Mouse (Mus musculus) forebrain, embryonic 15.5 days (tissue): ENCODE results near the gene Vps13a. TPM values are rescaled to one million over a fixed set of nuclear protein-coding genes. Genes with fewer than 3 reads are reported as not detected.
"Not testable (repeated sequence)": the region's sequence is repeated elsewhere in the genome, so short reads cannot be mapped to it uniquely, and the experiment has no call there.

ENCODE experiments used
- ATAC-seq: fragments of 200-750 bp; cut with Nextera tagmentation; replicated peaks from 2 replicates; pipeline ENCODE4 v1.8.0; 2017; ENCODE audit warnings: mild to moderate bottlenecking, moderate TSS enrichment, moderate library complexity
- H3K27ac ChIP-seq: fragments of 300-500 bp; sonication (generic); replicated peaks from 2 replicates; pipeline ENCODE4 v1.5.1; 2015; ENCODE audit warnings: mild to moderate bottlenecking, inconsistent platforms
- H3K27me3 ChIP-seq: fragments of 300-500 bp; sonication (generic); 2 replicates; pipeline ENCODE4 v1.6.1; 2015; ENCODE audit warnings: inconsistent platforms
- H3K36me3 ChIP-seq: fragments of 300-500 bp; sonication (generic); 2 replicates; pipeline ENCODE4 v1.6.1; 2015; ENCODE audit warnings: mild to moderate bottlenecking, inconsistent platforms
- H3K4me1 ChIP-seq: fragments of 300-500 bp; sonication (generic); 2 replicates; pipeline ENCODE4 v1.6.1; 2015; ENCODE audit warnings: inconsistent platforms
- H3K4me2 ChIP-seq: fragments of 300-500 bp; sonication (generic); replicated peaks from 2 replicates; pipeline ENCODE4 v1.6.1; 2015; ENCODE audit warnings: mild to moderate bottlenecking, inconsistent platforms
- H3K4me3 ChIP-seq: fragments of 300-500 bp; sonication (generic); 2 replicates; pipeline ENCODE4 v1.5.1; 2015; ENCODE audit warnings: mild to moderate bottlenecking, inconsistent platforms
- H3K9ac ChIP-seq: fragments of 300-500 bp; sonication (generic); replicated peaks from 2 replicates; pipeline ENCODE4 v1.6.1; 2015; ENCODE audit warnings: mild to moderate bottlenecking, inconsistent platforms
- H3K9me3 ChIP-seq: fragments of 300-500 bp; sonication (generic); 2 replicates; pipeline ENCODE4 v1.6.1; 2016; ENCODE audit warnings: inconsistent platforms
- WGBS: fragments of 180-500 bp; shearing (Covaris S2); methylation state at CpG from one replicate; pipeline ENCODE4 v1.1.7; 2015; ENCODE audit warnings: mixed read lengths; 5-methylcytosine and 5-hydroxymethylcytosine counted together
- polyA plus RNA-seq: library from polyadenylated mRNA; unstranded; fragments of >200 nt; fragmentation: Nextera tagmentation; extraction: Ambion mirVana; gene quantifications from 2 replicates; pipeline ENCODE4 v1.2.1, GENCODE M21; 2015

Gene Vps13a
- 7.7 TPM in 2 replicates for polyA plus RNA-seq

GRCm38 (mm10) chr19:16780790-16781384 lies at the start of gene Vps13a:
Gene Vps13a, minus strand, starts transcription at chr19:16780933.
- ATAC-seq = peak; percentile 98

DNA sequence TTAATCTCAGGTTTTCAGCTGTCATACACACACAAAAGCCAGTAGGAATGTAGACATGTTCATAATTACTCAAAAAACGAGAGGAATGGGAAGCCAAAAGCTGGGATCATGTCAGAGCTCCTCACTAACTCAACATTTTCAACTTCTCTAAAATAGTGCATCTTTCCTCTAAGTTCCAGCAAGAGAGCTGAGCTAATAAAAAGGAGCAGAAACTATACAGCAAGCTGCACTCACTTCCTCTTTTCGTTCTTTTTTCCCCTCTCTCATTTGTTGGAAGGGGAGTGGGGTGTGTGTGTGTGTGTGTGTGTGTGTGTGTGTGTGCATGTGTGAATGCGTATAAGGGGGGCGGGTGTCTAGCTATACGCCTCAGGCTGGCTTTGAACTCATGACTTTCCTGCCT lies 46.9 kb upstream of the Vps13a start:
- Histone ChIP-seq H3K4me2 (no peak overlapping the region), H3K36me3 (no peaks in the 10 kb centered on the region), H3K27ac (no peak overlapping the region), H3K27me3 (peaks cover 4% of the 10 kb centered on the region; the same call in 1 of the 2 replicates), H3K9ac (no peak overlapping the region), H3K4me3 (no peak overlapping the region), H3K9me3 (no peaks in the 10 kb centered on the region), H3K4me1 (no peaks in the 10 kb centered on the region)
- 84% methylated on average over 5 of the region's 5 CpGs for WGBS
- ATAC-seq = no peak

More at GRCm38 (mm10) chr19:16780790-16781384, at the start of gene Vps13a:
- H3K9me3 ChIP-seq = no peaks in the 10 kb centered on the region
- peak within 1 kb of the TSS; percentile 53 for H3K9ac ChIP-seq
- H3K4me2 ChIP-seq = peak within 1 kb of the TSS; percentile 91
- H3K4me1 ChIP-seq = peaks cover 11% of the 10 kb centered on the region
- H3K27me3 ChIP-seq = peaks cover 6% of the 10 kb centered on the region; the same call in 1 of the 2 replicates
- H3K27ac ChIP-seq = no peak within 1 kb of the TSS
- H3K36me3 ChIP-seq = no peaks in the 10 kb centered on the region
- peak within 1 kb of the TSS; percentile 76 for H3K4me3 ChIP-seq
- under 1% methylated on average over 67 of the region's 67 CpGs for WGBS

DNA sequence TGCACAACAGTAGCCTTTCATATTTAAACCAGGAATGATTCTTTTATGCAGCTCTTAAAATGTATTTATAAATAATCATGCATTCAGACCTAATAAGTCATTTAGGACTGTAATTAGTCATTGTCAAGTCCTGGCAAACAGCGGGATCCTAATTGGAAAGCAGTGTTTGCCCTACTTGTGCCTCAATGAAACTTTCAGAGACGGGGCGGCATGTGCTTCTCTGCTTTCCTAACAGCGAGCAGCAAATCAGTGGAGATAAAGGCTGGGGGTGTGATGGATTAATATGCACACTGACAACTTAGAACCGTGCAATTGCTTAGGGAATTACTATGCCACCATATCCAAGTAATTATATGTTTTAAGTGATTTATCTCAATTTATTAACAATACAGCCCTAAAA lies 44.5 kb upstream of the Vps13a start:
- Histone ChIP-seq H3K4me3 (no peak overlapping the region), H3K9me3 (no peaks in the 10 kb centered on the region), H3K36me3 (no peaks in the 10 kb centered on the region), H3K27ac (no peak overlapping the region), H3K9ac (no peak overlapping the region), H3K4me1 (no peaks in the 10 kb centered on the region), H3K27me3 (peaks cover 4% of the 10 kb centered on the region; the same call in 1 of the 2 replicates), H3K4me2 (no peak overlapping the region)
- 8% methylated on average over 5 of the region's 5 CpGs for WGBS
- ATAC-seq = no peak

DNA sequence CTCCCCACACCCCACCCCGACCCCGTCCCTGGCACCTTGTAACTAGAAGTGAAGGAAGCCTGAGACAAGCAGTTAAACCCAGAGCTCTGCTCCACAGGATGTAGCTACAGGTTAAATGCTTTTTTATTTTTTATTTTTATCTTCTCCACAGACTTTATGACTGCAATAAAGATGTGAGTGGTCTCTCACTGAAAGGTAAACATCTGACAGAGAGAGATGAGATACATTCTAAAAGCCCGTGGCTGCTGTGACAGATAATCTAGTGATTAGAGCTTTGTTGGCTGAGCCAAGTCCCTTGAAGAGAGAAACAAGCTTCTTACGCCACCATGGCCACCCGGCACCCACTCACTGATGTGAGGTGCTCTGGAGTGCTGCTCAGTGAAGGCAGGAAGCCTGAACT lies 34.1 kb upstream of the Vps13a start:
- 67% methylated on average over 5 of the region's 5 CpGs for WGBS
- no peak overlapping the region for H3K4me2 ChIP-seq
- H3K4me1 ChIP-seq = no peaks in the 10 kb centered on the region
- no peaks in the 10 kb centered on the region for H3K9me3 ChIP-seq
- H3K27me3 ChIP-seq = no peaks in the 10 kb centered on the region
- H3K36me3 ChIP-seq = no peaks in the 10 kb centered on the region
- H3K4me3 ChIP-seq = no peak overlapping the region
- H3K9ac ChIP-seq = no peak overlapping the region
- no peak for ATAC-seq
- no peak overlapping the region for H3K27ac ChIP-seq

DNA sequence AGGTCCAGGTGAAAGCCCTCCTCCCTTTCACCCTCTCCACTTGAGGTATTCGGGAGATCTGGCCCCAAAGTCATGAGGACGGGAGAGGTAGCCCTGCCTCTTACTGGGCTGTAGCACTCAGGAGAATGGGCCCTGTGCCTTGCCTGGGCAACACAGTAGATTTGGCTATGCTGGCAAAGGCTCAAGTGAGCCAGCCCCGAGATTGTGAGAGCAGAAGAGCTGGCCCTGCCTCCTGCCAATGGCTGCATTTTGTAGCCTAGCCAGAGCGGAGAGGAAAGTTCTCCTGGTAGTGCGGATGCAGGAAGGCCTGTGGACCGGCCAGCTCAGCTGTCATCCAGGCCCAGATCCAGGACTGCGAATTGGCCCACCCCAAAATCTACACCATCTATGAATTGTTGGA lies 32.6 kb upstream of the Vps13a start:
- H3K4me1 ChIP-seq = no peaks in the 10 kb centered on the region
- no peaks in the 10 kb centered on the region for H3K9me3 ChIP-seq
- no peaks in the 10 kb centered on the region for H3K27me3 ChIP-seq
- no peaks in the 10 kb centered on the region for H3K36me3 ChIP-seq
- no peak overlapping the region for H3K9ac ChIP-seq
- ATAC-seq = no peak
- no peak overlapping the region for H3K4me3 ChIP-seq
- no peak overlapping the region for H3K27ac ChIP-seq
- H3K4me2 ChIP-seq = no peak overlapping the region
- WGBS = 80% methylated on average over 7 of the region's 7 CpGs

- no peak for ATAC-seq
- Histone ChIP-seq H3K27me3 (no peaks in the 10 kb centered on the region), H3K4me1 (no peaks in the 10 kb centered on the region), H3K9ac (no peak overlapping the region), H3K4me3 (no peak overlapping the region), H3K4me2 (no peak overlapping the region), H3K9me3 (no peaks in the 10 kb centered on the region), H3K36me3 (no peaks in the 10 kb centered on the region), H3K27ac (no peak overlapping the region)
- 93% methylated on average over 8 of the region's 8 CpGs for WGBS
Measured at GRCm38 (mm10) chr19:16812072-16812608, 31.4 kb upstream of the Vps13a start.

DNA sequence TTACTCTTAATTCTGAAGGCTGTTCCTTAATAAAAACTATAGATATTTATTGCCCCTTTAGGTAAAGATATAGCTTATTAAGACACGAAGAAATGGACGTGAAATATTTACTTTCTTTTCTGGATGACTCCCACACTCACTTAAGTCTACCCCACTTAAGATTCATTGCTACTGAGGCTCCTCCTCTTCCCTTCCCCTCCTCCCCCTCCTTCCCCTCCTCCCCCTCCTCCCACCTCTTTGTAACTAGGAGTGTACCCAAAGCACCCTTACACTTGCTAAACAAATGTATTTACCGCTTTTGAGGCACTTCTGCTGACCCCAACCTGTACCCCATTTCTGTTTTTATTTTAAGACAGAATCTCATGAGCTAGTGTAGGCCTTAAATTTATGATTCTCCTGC lies 24.4 kb upstream of the Vps13a start:
- Histone ChIP-seq H3K9ac (no peak overlapping the region), H3K4me3 (no peak overlapping the region), H3K27ac (no peak overlapping the region), H3K4me2 (no peak overlapping the region), H3K4me1 (no peaks in the 10 kb centered on the region), H3K36me3 (no peaks in the 10 kb centered on the region), H3K9me3 (no peaks in the 10 kb centered on the region), H3K27me3 (no peaks in the 10 kb centered on the region)
- ATAC-seq = no peak
- 70% methylated on average over 3 of the region's 3 CpGs for WGBS

- Histone ChIP-seq H3K9ac (no peak overlapping the region), H3K4me2 (no peak overlapping the region), H3K27ac (no peak overlapping the region)
Measured at GRCm38 (mm10) chr19:16804578-16804977, 23.8 kb upstream of the Vps13a start.

GRCm38 (mm10) chr19:16802707-16803106 lies 22.0 kb upstream of the Vps13a start:
- H3K4me3 ChIP-seq = no peak overlapping the region
- 1% methylated on average over 3 of the region's 3 CpGs for WGBS
- H3K4me1 ChIP-seq = no peaks in the 10 kb centered on the region
- H3K36me3 ChIP-seq = no peaks in the 10 kb centered on the region
- H3K27me3 ChIP-seq = no peaks in the 10 kb centered on the region
- H3K27ac ChIP-seq = no peak overlapping the region
- H3K9ac ChIP-seq = no peak overlapping the region
- ATAC-seq = no peak
- H3K4me2 ChIP-seq = no peak overlapping the region
- H3K9me3 ChIP-seq = no peaks in the 10 kb centered on the region

More at GRCm38 (mm10) chr19:16804578-16804977, 23.8 kb upstream of the Vps13a start:
- ATAC-seq = no peak
- Histone ChIP-seq H3K36me3 (no peaks in the 10 kb centered on the region), H3K9me3 (no peaks in the 10 kb centered on the region), H3K4me3 (no peak overlapping the region), H3K4me1 (no peaks in the 10 kb centered on the region), H3K27me3 (no peaks in the 10 kb centered on the region)
- WGBS = no CpG with 5 or more reads among the region's 11 CpGs

DNA sequence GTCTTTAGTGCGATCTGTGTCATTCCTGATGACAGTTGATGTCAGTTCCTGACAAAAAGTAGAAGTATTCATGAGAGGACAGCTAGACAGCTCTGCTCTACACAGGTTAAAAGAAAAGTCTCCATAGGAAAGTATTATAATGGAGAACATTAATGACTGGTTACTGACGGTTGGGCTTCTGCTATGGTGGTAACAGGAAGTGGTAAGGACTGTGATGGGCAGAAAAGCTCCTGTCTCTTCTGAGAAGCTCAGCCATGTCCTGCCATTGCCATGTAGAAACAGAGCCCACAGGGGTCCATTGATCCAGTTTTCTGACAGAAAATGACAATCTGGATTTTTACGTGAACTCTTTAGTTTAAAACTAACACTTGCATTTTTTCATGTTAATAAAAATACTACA lies 21.4 kb upstream of the Vps13a start:
- Histone ChIP-seq H3K27me3 (no peaks in the 10 kb centered on the region), H3K27ac (no peak overlapping the region), H3K9me3 (no peaks in the 10 kb centered on the region), H3K4me2 (no peak overlapping the region), H3K9ac (no peak overlapping the region), H3K36me3 (no peaks in the 10 kb centered on the region), H3K4me3 (no peak overlapping the region), H3K4me1 (no peaks in the 10 kb centered on the region)
- no peak for ATAC-seq
- WGBS = 76% methylated on average over 3 of the region's 3 CpGs

GRCm38 (mm10) chr19:16797923-16798322 lies 17.2 kb upstream of the Vps13a start:
- Histone ChIP-seq H3K9ac (no peak overlapping the region), H3K4me2 (no peak overlapping the region), H3K36me3 (no peaks in the 10 kb centered on the region), H3K4me3 (no peak overlapping the region), H3K4me1 (no peaks in the 10 kb centered on the region), H3K9me3 (no peaks in the 10 kb centered on the region), H3K27ac (no peak overlapping the region), H3K27me3 (no peaks in the 10 kb centered on the region)
- ATAC-seq = no peak
- WGBS = 82% methylated on average over 4 of the region's 4 CpGs

DNA sequence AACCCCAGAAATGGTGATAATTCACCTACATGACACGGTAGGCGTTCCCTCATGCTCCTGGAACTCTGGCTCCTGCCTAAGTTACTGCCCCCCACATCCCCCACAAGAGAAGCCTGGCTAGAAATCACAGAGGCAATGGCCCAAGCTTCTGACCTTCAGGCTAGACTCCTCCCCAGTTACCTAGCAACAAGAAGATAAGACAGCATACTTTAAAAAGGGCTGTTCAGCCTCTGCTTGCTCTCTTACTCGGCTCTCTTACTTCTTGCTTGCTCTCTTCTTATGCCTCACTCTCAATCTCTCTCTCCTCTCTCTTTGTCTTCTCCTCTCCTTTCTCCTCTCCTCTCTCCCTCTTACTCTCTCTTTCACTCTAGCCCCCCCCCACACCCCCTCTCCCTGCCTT lies 13.8 kb upstream of the Vps13a start:
- not testable (repeated sequence) for H3K36me3 ChIP-seq, ATAC-seq, H3K9ac ChIP-seq, H3K4me3 ChIP-seq, H3K9me3 ChIP-seq, H3K27me3 ChIP-seq, H3K27ac ChIP-seq, H3K4me2 ChIP-seq, H3K4me1 ChIP-seq
- 92% methylated on average over 3 of the region's 3 CpGs for WGBS

DNA sequence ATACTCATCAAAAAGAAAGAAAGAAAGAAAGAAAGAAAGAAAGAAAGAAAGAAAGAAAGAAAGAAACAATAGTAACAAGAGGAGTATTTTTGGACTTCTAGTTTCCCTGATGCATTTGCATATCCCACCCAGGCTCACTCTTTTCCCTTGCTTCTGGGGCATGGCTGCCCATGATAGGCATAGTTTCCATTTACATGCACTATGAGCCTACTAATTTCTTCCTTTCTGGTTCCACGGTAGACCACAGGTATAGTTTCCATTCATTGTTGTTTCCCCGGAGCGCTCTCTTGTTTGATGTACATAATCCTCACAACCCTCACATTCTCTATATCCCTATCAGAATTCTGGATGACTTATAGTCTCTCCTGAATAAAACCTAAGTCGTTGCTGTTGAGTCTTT lies 9.2 kb upstream of the Vps13a start:
- H3K36me3 ChIP-seq = no peaks in the 10 kb centered on the region
- ATAC-seq = no peak
- no peaks in the 10 kb centered on the region for H3K9me3 ChIP-seq
- H3K4me1 ChIP-seq = no peaks in the 10 kb centered on the region
- H3K27ac ChIP-seq = no peak overlapping the region
- H3K9ac ChIP-seq = no peak overlapping the region
- WGBS = 77% methylated on average over 4 of the region's 4 CpGs
- H3K27me3 ChIP-seq = peaks cover 3% of the 10 kb centered on the region; the same call in 1 of the 2 replicates
- H3K4me2 ChIP-seq = no peak overlapping the region
- no peak overlapping the region for H3K4me3 ChIP-seq
